ENCODE assay signal across 18 mouse cellular contexts in genomic region chr10:12594958-12595357, GRCm38 (mm10).
DNase-seq lines count a peak whose midpoint lies in the region; TF ChIP-seq lines count a peak whose summit lies in the region.
"Had no signal": no experiment of that assay in that cellular context is flagged by ENCODE, and none has a peak within 500 bp of the region (broad histone marks: within the 10 kb centered on the region; RNA-seq: fewer than 3 reads in every experiment).

No protein-coding gene starts in this region.

- no peak for TF ChIP-seq POLR2A in CH12.LX (IDR thresholded peaks at IDR 0.05; ENCODE audit: low read depth, low read length)
- TF ChIP-seq POLR2A in MEL (IDR thresholded peaks at IDR 0.05; ENCODE audit: control insufficient read depth in 1 of 2, insufficient read depth in 1 of 2, low read depth in 1 of 2, low read length in 2 of 2, poor library complexity in 1 of 2) = no peak

- DNase-seq in A20 (ENCODE audit: low read depth, low spot score) (peak; percentile 32), CH12.LX (ENCODE audit: extremely low read depth) (peak; percentile 43), MEL (ENCODE audit: low read depth, low spot score) (no peak)
- no peak for DNase-seq in T-cell, adult 2 months (ENCODE audit: low spot score)
- DNase-seq in kidney, adult 8-10 months = no peak
- DNase-seq: adrenal gland, adult 8-10 months; adrenal gland, postnatal 14 days; adrenal gland, postnatal 36 days; B cell, adult 2 months; cerebellum, adult 11-12 months; cerebellum, adult 2 months; cerebellum, adult 9-10 months; cerebellum, postnatal 10 days; cerebellum, postnatal 25 days; forebrain, postnatal 0 days had no signal

- H3K4me2 ChIP-seq in CH12.LX (ENCODE audit: insufficient read depth, low read depth, poor library complexity, severe bottlenecking) = peak overlapping the region; percentile 78
- H3K4me2 ChIP-seq: embryonic facial prominence, embryonic 12.5 days; forebrain, embryonic 15.5 days had no signal

- H3K9me3 ChIP-seq in CH12.LX (replicated peaks; ENCODE audit: low read length) (no peaks in the 10 kb centered on the region), MEL (replicated peaks; ENCODE audit: insufficient read depth, low read length) (no peaks in the 10 kb centered on the region)
- H3K9me3 ChIP-seq: embryonic facial prominence, embryonic 10.5 days; embryonic facial prominence, embryonic 12.5 days; forebrain, embryonic 15.5 days had no signal

- no peak overlapping the region for H3K27ac ChIP-seq in CH12.LX (ENCODE audit: insufficient read depth, low read depth)
- no peak overlapping the region for H3K27ac ChIP-seq in MEL (ENCODE audit: control insufficient read depth, low read depth, low read length)
- H3K27ac ChIP-seq: embryonic facial prominence, embryonic 10.5 days; embryonic facial prominence, embryonic 12.5 days; forebrain, embryonic 15.5 days had no signal

- dilution Hi-C loops in CH12.LX (cut with MboI; ENCODE audit: extremely low pct_ligation_motif_present, extremely low pct_unique_long_range_greater_than_20kb, low sequenced_read_pairs) = no loop called here

- no peak for TF ChIP-seq RAD21 in CH12.LX (IDR thresholded peaks at IDR 0.05; ENCODE audit: low read depth, low read length)
- no peak for TF ChIP-seq RAD21 in MEL (IDR thresholded peaks at IDR 0.05; ENCODE audit: low read depth, low read length)

- no peak overlapping the region for H3K9ac ChIP-seq in CH12.LX (ENCODE audit: insufficient read depth, low read depth)
- H3K9ac ChIP-seq in MEL (ENCODE audit: control insufficient read depth, low read depth, low read length, poor library complexity, severe bottlenecking) = no peak overlapping the region
- H3K9ac ChIP-seq: embryonic facial prominence, embryonic 12.5 days; forebrain, embryonic 15.5 days; forebrain, postnatal 0 days had no signal

- peak; percentile 95 for TF ChIP-seq EP300 in CH12.LX (IDR thresholded peaks at IDR 0.05; ENCODE audit: low read length)
- no peak for TF ChIP-seq EP300 in MEL (IDR thresholded peaks at IDR 0.05; ENCODE audit: low read depth in 1 of 2, low read length in 2 of 2)

- H3K27me3 ChIP-seq in CH12.LX (replicated peaks) (no peaks in the 10 kb centered on the region), MEL (ENCODE audit: control insufficient read depth in 1 of 2, insufficient read depth in 2 of 2, low read length in 2 of 2) (no peaks in the 10 kb centered on the region)
- H3K27me3 ChIP-seq: embryonic facial prominence, embryonic 12.5 days; forebrain, embryonic 15.5 days had no signal

- H3K4me1 ChIP-seq in CH12.LX (ENCODE audit: control insufficient read depth in 1 of 2, insufficient read depth in 2 of 2) (peaks cover 8 to 11% of the 10 kb centered on the region in 2 experiments; a peak in 3 of 4 replicates), MEL (ENCODE audit: control insufficient read depth in 1 of 2, insufficient read depth in 2 of 2, low read length in 2 of 2) (no peaks in the 10 kb centered on the region)
- H3K4me1 ChIP-seq: embryonic facial prominence, embryonic 10.5 days; embryonic facial prominence, embryonic 12.5 days; forebrain, embryonic 15.5 days had no signal

- no peaks in the 10 kb centered on the region for H3K36me3 ChIP-seq in CH12.LX (replicated peaks in 1 of 2; ENCODE audit: control insufficient read depth in 1 of 2, insufficient read depth in 1 of 2, low read length in 1 of 2)
- peaks cover 0 to 2% of the 10 kb centered on the region in 2 experiments; a peak in 1 of 4 replicates for H3K36me3 ChIP-seq in MEL (ENCODE audit: control insufficient read depth in 1 of 2, insufficient read depth in 2 of 2, low read length in 2 of 2)
- H3K36me3 ChIP-seq: embryonic facial prominence, embryonic 10.5 days; embryonic facial prominence, embryonic 12.5 days; forebrain, embryonic 15.5 days had no signal

- H3K4me3 ChIP-seq in CH12.LX (replicated peaks in 1 of 3; ENCODE audit: low read depth in 2 of 3, low read length in 2 of 3, poor library complexity in 1 of 3) (no peak overlapping the region), MEL (ENCODE audit: control insufficient read depth in 1 of 2, insufficient read depth in 1 of 2, low read depth in 2 of 2, low read length in 2 of 2) (no peak overlapping the region)
- H3K4me3 ChIP-seq: embryonic facial prominence, embryonic 10.5 days; embryonic facial prominence, embryonic 12.5 days; forebrain, embryonic 15.5 days had no signal

- TF ChIP-seq CTCF in CH12.LX (conservative IDR thresholded peaks at IDR 0.05 in 1 of 2, IDR thresholded peaks at IDR 0.05 in 1 of 2; ENCODE audit: low read depth in 2 of 2, low read length in 2 of 2) (no peak), MEL (IDR thresholded peaks at IDR 0.05 in 2 of 3, conservative IDR thresholded peaks at IDR 0.05 in 1 of 3; ENCODE audit: control insufficient read depth in 1 of 3, insufficient read depth in 1 of 3, low read depth in 2 of 3, low read length in 3 of 3, poor library complexity in 1 of 3, severe bottlenecking in 1 of 3) (no peak)

- no peaks in the 10 kb centered on the region for H3K79me2 ChIP-seq in CH12.LX (replicated peaks; ENCODE audit: control insufficient read depth, extremely low read depth, insufficient read depth, poor library complexity, severe bottlenecking)
- no peaks in the 10 kb centered on the region for H3K79me2 ChIP-seq in MEL (ENCODE audit: control insufficient read depth, insufficient read depth, low read length, poor library complexity)

- in situ Hi-C loops in CH12.LX (cut with MboI; ENCODE audit: low pct_ligation_motif_present, low pct_unique_long_range_greater_than_20kb, low sequenced_read_pairs) = no loop called here

TF ChIP-seq in CH12.LX, 34 proteins besides CTCF, POLR2A, EP300 and RAD21 (continues in another document):
- TF ChIP-seq MEF2A (IDR thresholded peaks at IDR 0.05; ENCODE audit: borderline replicate concordance, low read depth, low read length) = peak; percentile 72
- no peak for TF ChIP-seq MXI1 (IDR thresholded peaks at IDR 0.05; ENCODE audit: low read depth, low read length)
- TF ChIP-seq HCFC1 (IDR thresholded peaks at IDR 0.05; ENCODE audit: low read depth, low read length) = no peak
- TF ChIP-seq JUND (conservative IDR thresholded peaks at IDR 0.05; ENCODE audit: low read depth, low read length) = peak; percentile 94
- TF ChIP-seq TBP (conservative IDR thresholded peaks at IDR 0.05; ENCODE audit: low read depth, low read length) = no peak
- TF ChIP-seq ZC3H11A (IDR thresholded peaks at IDR 0.05; ENCODE audit: low read depth, low read length) = no peak
- TF ChIP-seq USF1 (IDR thresholded peaks at IDR 0.05; ENCODE audit: low read depth, low read length) = no peak
- peak; percentile 93 for TF ChIP-seq IRF4 (IDR thresholded peaks at IDR 0.05; ENCODE audit: low read depth, low read length)
- TF ChIP-seq KAT2A (IDR thresholded peaks at IDR 0.05; ENCODE audit: insufficient replicate concordance, low read length) = no peak
- no peak for TF ChIP-seq ZNF384 (IDR thresholded peaks at IDR 0.05; ENCODE audit: low read depth, low read length)
- peak; percentile 78; the same call in 1 of the 2 replicates for TF ChIP-seq JUN (IDR thresholded peaks at IDR 0.05; ENCODE audit: insufficient read depth, low read depth, low read length)
- 0 out of 2 replicates have a peak, but pooled peaks have one; percentile 32 for TF ChIP-seq MAFK (IDR thresholded peaks at IDR 0.05; ENCODE audit: insufficient replicate concordance, low read length)
- no peak for TF ChIP-seq MAX (IDR thresholded peaks at IDR 0.05; ENCODE audit: low read length)
- peak; percentile 68 for TF ChIP-seq BHLHE40 (IDR thresholded peaks at IDR 0.05; ENCODE audit: low read depth, low read length)
- TF ChIP-seq CHD2 (IDR thresholded peaks at IDR 0.05; ENCODE audit: low read length) = no peak
- TF ChIP-seq RCOR1 (conservative IDR thresholded peaks at IDR 0.05; ENCODE audit: low read depth, low read length) = 0 out of 2 replicates have a peak, but pooled peaks have one; percentile 40
- no peak for TF ChIP-seq SIN3A (IDR thresholded peaks at IDR 0.05; ENCODE audit: low read length)
- no peak for TF ChIP-seq ZMIZ1 (IDR thresholded peaks at IDR 0.05; ENCODE audit: low read depth, low read length)
- no peak for TF ChIP-seq SMC3 (IDR thresholded peaks at IDR 0.05; ENCODE audit: low read depth, low read length)
- no peak for TF ChIP-seq MYC (IDR thresholded peaks at IDR 0.05; ENCODE audit: low read depth, low read length)

TF ChIP-seq in MEL, 35 proteins besides CTCF, POLR2A, EP300 and RAD21:
- TF ChIP-seq GATA1 (IDR thresholded peaks at IDR 0.05; ENCODE audit: low read depth, low read length) (0 out of 2 replicates have a peak, but pooled peaks have one; percentile 7), TBP (IDR thresholded peaks at IDR 0.05; ENCODE audit: low read depth, low read length) (no peak)

Comparison
In these comparisons a context has a peak if more than half of its experiments do, and no peak if none do; other contexts are left out.
1. DNase-seq: peak in A20 (single experiment) and CH12.LX (single experiment); none in MEL (single experiment), T-cell, adult 2 months (single experiment) and kidney, adult 8-10 months (0 of 2).